Mouse (Mus musculus): ENCODE results near the gene Gm29582.
"Not testable (repeated sequence)": the region's sequence is repeated elsewhere in the genome, so short reads cannot be mapped to it uniquely, and the experiment has no call there.

The Gm29582 gene

GRCm38 (mm10) chrY:30738461-30738860 lies at the start of gene Gm29582:
Gm29582 (minus strand) TSS chrY:30738561.
- not testable (repeated sequence) for DNase-seq (ENCODE audit: low read depth)
